Mouse (Mus musculus): ENCODE measurements at regions not wholly inside any gene's neighbourhood (a gene's known extent, or its start where the extent isn't known, plus 50 kb on each side); places are given as distances from the start of the nearest gene placed in this dataset.
"Not testable (repeated sequence)": the region's sequence is repeated elsewhere in the genome, so short reads cannot be mapped to it uniquely, and the experiment has no call there.

DNA sequence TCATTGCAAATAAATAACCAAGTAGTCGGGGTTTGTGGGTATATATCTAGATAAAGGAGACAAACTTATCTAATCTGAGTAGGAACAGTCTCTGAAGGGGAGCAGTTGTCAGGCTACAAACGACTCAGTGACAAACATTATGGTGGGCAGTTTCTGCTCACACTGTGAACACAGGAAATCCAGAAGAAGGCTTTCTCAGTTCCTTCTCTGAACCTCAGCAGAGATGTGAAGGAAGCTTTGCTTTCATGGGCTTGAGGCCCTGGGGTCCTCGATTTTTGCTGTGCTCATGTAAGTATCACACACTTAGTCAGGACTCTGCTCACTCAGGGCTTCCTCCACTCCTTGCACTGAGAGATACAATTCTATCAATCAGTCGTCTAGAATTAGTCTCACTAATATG lies 994.7 kb upstream of the Foxg1 start:
- no peak for DNase-seq

DNA sequence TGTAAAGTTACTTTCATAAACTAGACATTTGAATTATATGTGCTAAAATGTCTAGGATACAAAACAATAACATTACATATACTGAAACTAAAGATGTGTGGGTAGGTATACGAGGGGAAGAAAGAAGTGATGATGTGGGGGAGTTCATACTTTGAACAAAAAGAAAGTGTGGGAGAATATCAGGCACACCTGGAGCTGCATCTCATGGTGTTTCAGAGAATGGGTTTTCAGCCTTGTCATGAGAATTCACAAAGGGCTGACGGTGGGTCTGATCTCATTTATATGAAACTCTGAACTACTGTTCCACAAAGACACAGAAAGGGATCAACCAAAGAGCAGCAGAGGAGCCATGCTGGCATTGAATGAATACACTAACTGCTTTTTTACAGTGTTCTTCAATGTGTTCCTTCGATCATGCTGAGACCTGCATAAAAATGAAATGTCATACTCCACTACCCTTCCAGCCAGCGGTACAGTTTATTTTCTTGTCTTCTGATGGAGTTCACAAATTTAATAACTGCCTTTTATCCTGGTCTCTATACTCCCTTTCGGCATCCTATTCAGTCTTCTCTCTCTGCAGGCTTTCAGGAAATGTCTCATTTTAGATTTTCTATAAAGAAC lies 994.2 kb upstream of the Foxg1 start:
- DNase-seq = no peak

DNA sequence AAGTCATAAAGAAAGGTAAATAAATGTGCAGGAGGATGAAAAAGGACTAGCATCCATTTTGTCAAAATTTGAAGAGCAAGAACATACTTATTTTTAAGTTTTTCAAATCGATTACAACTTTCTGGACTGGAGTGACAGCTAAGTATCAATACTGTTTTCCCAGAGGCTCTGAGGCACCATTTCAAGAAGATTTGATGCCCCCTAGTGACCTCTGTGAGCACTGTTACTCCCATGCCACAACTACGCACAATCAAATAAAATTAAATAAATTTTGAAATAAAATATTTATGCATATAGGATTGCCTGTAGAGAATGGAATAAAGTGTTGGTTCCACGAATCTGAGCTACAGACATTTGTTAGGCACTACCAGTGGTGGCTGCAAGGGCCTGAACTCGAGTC lies 991.5 kb upstream of the Foxg1 start:
- DNase-seq = no peak

DNA sequence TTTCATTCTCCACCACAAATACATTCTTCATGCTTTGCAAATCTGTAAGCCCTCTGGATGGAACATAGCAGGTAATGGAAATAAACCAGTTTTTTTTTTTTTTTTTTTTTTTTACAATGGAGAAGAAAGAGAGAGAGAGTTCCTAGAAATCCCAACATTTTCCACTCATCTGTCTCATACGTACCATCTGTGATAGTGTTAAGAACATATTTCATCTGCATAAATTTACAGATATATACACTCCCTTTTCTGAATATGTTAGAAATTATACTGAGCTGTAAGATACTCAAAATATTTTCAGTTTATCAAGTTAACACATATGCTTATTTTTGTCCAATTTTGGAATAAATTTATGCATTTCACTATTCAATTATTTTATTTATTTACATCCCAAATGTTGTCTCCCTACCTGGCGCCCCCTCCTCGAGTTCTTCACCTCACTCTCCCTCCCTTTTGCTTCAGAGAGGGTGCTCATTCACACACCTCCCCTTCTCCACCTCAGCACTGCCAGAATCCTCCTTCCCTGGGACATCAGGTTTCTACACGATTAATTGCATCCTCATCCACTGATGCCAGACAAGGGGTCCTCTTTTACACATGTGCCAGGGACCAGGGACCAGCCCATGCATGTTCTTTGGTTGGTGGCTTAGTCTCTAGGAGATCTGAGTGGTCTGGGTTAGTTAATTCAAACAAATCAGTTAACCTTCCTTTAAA lies 943.0 kb upstream of the Foxg1 start:
- DNase-seq = no peak

DNA sequence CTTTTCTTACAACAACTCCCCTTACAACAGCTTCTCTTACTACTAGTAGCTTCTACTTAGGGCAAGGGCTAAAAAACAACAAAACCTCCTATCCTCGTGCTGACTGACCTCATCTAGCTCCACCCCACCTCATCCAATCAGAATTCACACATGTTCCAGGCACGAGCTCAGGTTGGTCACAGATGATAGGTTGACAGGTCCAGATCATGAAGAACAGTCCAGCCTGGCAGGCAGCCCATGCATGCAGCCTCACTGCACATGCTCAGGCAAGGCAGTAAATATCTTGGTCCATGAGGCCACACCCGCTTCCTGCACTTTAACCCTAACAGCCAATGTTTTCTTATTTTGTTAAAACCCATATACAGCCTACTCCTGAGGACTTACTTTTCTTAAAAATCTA lies 933.7 kb upstream of the Foxg1 start:
- not testable (repeated sequence) for DNase-seq

- no peak for DNase-seq
Measured at GRCm38 (mm10) chr12:48462392-48462791, 920.1 kb upstream of the Foxg1 start.

DNA sequence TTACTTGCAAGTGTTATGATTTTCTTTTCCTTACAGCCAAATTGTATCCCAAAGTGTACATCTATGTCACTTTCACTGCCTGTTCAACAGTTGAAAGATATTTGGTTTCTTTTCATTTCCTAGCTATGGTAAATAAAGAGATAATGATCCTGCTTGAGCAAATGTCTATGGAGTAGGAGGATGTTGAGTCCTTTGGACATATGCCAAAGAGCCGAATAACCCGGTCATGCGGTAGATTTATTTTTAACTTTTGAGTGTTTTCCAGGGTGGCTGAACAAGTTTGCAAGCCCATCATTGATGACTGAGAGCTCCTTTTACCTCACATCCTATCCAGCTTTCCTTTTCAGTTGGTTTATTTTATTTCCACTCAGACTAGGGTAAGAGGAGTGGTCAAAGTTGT lies 881.7 kb upstream of the Foxg1 start:
- no peak for DNase-seq

DNA sequence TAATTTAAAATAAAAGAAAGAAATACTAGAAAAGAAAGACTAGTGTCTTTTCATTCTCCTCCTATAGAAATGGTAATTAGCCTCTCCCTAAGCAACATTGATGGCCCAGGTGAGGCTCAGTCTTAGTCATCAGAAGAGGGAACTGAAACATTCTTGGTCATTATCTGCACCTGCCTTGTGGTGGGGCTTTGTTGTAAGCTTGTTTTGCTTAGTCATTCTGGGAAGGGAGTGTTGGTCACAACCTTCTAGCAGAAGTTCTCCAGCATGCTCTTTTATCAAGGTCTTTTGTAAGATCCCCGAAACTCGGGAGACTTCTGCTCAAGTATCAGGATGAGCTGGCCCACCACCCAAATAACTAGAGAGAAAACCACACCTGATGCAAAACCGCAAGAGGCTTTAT lies 870.9 kb upstream of the Foxg1 start:
- DNase-seq = no peak

DNA sequence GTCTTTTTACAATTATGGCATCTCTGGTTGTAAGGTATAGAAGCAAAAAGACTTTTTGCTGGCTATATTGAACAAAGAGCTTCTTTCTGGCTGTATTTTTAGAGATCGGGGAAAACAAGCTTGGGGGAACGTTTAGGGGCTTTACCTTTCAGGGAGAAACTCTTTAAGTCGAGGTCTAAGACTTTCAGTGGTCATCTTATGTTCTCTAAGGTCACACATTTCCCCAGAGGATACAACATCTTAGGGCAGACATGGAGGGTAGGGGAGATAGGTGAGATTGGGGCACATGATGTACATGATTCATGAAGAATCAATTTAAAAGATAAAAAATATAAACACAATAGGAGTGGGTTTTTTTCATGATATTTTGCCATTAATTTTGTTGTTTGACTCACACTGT lies 870.2 kb upstream of the Foxg1 start:
- no peak for DNase-seq

GRCm38 (mm10) chr12:48521996-48522395 lies 860.5 kb upstream of the Foxg1 start:
- DNase-seq = no peak

GRCm38 (mm10) chr12:48559690-48560089 lies 822.8 kb upstream of the Foxg1 start:
- peak in 1 of 2 experiments; percentile 4 for DNase-seq

DNA sequence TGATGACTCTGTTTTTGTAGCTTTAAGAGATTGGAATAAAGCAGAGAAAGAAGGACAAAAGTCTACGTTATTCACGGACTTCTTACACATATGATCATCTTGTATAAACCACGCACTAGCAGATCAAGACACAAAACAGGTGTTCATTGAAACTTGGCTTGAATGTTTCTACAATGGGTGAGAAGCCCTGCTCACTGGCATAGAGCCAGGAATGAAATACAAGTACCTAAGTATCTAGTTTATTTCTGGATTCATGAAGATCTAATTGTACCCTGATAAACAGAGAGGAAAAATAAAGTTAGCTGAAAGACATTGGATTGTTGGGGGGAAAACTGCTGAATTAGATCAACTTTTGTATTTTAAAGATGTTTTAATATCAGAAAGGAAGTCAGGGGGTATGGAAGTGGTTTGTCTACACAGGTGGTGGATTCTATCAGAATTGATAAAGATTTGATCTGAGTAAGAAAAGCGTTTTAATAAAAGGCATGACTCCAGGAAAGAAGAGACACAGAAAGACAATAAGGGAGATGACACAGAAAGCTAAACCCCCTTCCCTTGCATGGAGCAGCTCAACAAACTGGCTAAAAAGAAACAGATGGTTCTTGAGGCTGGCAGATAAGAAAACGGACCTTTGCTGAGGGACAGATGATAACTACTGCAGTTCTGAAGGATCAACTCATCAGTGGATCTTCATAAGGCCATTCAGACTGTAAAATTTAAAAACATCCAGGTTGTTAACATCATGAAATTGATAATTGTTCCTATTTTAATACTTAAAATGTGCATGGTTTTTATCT lies 777.9 kb upstream of the Foxg1 start:
- no peak for DNase-seq

DNA sequence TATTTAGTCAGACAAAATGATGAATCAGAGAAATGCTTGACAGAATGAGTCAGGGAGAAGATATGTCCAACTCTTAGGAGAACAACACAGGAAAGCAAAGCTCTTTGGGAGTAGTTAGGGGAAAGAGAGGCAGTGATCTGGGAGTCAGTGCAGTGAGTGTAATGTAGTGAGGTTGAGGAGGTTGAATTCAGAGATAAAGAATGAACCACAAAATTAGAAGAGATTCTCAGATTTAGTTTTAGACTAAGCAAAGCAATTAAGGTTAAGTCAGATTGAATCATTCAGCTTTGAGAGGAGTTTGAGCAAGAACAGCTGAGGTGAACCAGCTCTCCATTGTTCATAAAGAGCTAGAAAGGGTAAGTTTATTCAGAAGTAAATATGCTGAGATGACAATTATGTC lies 777.0 kb upstream of the Foxg1 start:
- no peak for DNase-seq

- no peak for DNase-seq
Measured at GRCm38 (mm10) chr12:48609391-48609790, 773.1 kb upstream of the Foxg1 start.

- DNase-seq = no peak
Measured at GRCm38 (mm10) chr12:48612066-48612465, 770.4 kb upstream of the Foxg1 start.

DNA sequence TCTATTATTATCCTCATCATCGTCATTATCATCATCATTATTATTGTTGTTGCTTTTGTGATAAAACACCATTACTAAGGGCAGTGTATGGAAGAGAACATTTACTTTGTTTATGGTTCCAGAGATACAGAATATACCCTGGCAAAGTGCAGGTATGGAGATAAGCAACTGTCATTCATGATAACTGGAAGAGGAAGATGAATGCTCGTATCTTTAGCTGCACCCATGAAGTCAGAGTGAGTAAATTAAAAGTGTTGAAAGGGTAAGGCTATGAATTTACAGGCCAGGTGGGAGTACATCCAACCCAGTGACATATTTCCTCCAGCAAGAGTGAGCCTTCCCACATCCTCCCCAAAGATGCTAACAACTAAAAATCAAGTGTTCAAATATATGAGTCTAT lies 766.1 kb upstream of the Foxg1 start:
- DNase-seq = no peak

- no peak for DNase-seq
Measured at GRCm38 (mm10) chr12:48633559-48633958, 748.9 kb upstream of the Foxg1 start.

DNA sequence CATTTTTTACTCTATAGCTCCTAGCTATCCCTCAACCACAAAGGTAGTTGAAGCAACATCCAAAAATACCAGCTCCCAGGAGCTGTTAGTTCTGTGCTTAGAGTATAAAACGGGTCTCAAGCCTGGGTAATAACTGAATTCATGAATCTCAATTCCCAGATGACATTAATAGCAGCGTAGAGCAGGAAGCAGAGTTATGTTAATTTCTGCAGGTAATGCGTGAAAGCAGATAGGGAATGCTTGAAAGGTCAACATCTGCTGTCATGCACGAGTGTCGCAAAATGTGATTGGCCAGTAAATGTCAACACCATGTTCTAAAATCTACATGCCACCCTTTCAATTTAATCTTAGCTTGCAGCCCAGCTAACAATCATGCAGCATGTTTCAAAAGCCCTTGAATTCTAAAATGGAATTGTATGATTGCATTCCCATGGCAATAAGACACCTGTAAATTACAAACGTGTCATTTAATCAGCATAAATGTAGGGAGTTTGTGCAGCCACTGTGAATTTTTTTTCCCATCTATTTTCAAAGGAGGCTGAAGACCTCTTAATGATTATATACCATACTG lies 747.7 kb upstream of the Foxg1 start:
- DNase-seq = no peak

GRCm38 (mm10) chr12:48641974-48642373 lies 740.5 kb upstream of the Foxg1 start:
- no peak for DNase-seq

DNA sequence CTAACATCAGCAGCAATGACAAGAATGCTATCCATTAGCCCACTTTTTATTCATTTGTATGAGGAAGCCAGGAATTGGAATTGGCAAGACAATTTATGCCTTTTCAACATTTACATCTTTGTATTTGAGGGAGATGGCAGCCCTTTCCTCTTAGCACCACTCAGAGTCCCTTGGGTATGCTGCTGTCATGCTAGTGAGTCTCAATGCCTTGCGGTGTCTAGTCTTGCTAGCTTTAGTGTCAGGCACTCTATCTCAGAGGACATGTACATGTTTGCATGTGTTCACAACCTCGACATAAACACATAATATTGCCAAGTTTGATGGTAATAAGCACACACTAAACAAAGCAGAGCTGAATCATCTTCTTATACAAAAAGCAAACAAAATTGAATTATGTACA lies 737.3 kb upstream of the Foxg1 start:
- no peak for DNase-seq

- no peak for DNase-seq
Measured at GRCm38 (mm10) chr12:48645910-48646309, 736.5 kb upstream of the Foxg1 start.

DNA sequence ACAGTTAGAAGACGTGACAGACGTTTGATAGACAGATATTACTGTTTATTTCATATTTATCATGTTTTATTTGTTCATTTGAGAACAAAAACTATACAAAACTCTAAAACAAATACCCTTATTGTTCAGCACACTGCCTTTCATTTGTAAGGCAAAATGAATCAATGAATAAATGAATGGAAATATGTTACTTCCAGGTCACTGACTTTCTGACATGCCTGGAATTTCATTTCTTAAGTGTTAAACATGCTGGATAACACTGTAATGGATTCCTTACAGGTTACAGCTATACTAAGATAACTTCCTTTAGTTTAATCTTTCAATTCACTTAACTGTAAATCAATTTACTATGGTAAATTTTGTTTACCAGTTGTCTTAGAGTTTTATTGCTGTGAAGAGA lies 707.3 kb upstream of the Foxg1 start:
- no peak for DNase-seq

GRCm38 (mm10) chr12:48680957-48681356 lies 701.5 kb upstream of the Foxg1 start:
- no peak for DNase-seq

- DNase-seq = no peak
Measured at GRCm38 (mm10) chr12:48705963-48706362, 676.5 kb upstream of the Foxg1 start.
